Mouse (Mus musculus): ENCODE measurements around the gene Bcl7c.
"Not testable (repeated sequence)": the region's sequence is repeated elsewhere in the genome, so short reads cannot be mapped to it uniquely, and the experiment has no call there.

The Bcl7c gene

DNA sequence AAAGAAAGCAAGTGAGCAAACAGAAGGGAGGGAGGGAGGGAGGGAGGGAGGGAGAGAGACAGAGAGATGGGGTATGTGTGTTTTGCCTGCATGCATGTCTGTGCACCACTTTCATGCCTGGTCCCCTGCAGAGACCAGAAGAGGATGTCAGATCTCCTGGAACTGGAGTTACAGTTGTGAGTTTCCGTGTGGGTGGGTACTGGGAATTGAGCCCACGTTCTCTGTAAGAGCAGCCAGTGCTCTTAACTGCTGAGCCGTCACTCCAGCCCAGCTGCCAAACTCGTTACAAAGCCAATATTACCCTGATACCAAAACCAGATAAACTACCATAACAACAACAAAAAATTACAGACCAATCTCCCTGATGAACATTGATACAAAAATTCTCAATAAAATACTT lies 67.5 kb downstream of the Bcl7c start:
- no peak for DNase-seq

DNA sequence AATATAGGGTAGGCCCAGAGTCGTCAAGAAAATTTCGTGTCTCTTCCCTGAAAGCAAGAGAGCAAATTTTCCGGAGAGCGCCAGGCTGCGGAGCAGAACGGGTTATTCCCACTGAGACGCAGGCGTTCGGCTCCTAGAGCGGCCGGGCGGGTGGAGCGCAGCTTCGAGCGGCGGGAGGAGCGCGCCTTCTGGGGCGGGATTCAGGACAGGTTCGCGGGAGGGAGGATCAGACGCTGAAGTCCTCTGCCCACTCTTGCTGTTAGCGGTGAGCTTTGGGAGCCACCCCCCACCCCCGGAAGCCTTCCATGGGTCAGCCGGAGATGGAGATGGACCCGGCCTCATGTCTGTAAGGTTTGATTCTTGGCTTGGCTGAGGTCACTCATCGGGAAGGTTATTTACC lies 71.8 kb downstream of the Bcl7c start:
- peak; percentile 78 for DNase-seq

DNA sequence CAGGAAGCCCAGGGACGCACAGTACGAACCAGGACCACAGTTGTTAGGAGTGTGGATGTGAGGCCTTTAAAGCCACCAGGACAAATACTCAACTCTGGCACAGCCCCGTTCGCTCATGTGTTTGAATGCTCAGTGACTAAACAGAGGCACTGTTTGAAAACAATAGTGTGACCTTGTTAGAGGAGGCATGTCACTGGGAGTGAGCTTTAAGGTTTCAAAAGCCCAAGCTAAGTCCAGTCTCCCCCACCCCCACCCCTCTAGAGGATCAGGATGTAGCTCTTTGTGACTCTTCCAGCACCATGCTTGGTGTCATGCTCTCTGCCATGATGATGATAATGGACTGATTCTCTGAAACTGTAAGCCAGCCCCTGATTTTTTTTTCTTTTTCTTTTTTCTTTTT lies 77.3 kb downstream of the Bcl7c start:
- no peak for DNase-seq

DNA sequence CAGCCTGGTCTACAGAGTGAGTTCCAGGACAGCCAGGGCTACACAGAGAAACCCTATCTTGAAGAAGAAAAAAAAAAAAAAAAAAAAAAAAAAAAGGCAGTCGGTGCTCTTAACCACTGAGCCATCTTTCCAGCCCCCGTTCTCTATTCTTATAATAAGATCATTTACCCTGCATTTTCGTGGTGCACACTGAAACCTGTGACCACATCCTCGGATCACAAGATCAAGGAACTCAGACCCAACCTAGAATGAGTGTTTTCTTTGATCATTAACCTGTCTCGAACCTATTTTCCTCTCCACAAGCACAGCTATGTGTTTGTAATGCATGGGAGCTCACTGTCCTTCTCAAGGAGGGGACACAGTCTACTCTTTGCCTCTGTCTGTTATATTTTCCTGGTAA lies 80.1 kb downstream of the Bcl7c start:
- no peak for DNase-seq

DNA sequence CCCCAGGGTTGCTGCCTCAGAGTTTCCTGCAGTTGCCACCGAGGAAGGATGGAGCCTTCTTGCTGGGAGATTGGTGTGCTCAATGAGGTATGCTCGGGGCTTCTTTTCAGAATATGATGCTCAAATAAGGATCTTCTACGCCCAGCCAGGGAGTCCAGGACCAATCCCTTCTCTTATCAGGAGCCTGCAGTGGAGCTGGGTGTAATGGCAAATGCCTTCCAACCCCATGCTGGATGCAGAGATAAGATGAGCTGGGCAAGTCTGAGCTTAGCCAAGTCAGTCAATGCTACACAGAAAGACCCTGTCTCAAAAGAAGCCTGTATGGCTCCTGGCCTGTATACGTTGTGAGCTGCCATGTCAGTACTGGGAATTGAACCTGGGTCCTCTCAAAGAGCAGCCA lies 82.3 kb downstream of the Bcl7c start:
- DNase-seq = no peak

DNA sequence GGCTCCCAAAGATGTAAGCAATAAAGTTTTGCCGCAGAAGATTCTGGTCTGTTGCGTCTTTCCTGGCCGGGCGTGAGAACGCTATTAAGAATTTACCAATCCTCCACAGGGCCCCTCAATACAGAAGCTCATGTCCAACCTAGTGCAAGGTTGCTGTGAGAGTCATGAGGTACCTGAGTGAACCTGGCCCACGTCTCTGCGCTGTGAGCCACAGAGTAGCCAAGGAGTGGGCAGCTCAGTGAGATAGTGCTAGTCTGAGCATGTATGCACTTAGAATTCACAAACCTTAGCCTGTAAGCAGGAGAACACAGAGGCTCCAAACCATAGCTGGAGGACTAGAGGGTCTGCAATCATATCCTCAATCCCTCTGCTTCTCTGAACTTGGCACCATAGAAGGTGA lies 82.7 kb downstream of the Bcl7c start:
- no peak for DNase-seq

DNA sequence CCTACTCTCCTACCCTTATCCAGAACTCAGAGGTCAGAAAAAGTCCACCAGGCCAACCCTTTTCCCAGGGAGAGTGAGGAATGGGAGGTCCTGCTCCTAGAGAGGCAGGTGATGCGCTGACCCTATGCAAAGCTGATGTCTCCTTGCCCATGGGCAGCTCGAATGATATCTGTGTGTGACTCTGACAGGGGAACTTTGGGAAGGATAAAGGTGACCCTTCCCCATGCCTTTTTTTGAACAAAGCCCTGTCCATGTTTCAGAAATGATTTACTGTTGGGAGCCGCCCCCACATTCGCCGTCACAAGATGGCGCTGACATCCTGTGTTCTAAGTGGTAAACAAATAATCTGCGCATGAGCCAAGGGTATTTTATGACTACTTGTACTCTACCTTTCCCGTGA lies 90.3 kb downstream of the Bcl7c start:
- not testable (repeated sequence) for DNase-seq

DNA sequence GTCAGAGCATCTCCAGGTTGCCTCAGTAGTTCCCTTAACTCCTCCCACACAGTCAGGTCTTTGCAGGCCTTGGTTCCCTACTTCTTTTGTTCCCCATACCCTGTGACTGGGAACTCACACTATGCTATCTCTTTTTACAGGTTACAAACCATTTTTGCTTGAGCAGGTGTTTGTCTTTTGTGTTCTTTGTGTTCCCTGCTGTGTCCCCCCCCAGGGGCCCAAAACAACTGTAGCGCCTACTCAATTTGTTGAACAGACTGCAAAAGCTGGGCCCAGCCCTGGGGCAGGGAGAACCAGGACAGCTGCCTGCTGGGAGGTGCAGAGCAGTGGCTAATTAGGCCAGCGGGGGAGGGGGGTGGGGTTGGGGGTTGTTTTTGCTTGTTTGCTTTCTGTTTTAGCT lies 90.8 kb downstream of the Bcl7c start:
- no peak for DNase-seq

DNA sequence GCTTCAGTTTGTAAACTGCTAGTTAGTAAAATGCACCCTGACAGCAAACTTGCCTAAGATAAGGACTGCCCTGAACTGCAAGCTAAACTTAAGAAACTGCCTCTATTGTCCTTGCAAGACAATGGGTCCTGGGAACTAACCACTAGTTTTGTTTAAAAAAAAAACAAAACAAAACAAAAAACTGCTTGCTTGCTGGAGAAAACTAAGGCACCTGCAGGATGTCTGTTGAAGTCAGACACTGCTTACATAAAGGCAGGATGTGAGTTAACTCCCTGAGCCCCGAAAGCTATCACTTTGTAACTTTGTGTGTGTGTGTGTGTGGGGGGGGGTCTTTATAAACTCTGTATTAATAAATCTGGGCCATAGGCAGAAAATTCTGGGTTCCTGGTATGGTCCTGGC lies 91.9 kb downstream of the Bcl7c start:
- no peak for DNase-seq

DNA sequence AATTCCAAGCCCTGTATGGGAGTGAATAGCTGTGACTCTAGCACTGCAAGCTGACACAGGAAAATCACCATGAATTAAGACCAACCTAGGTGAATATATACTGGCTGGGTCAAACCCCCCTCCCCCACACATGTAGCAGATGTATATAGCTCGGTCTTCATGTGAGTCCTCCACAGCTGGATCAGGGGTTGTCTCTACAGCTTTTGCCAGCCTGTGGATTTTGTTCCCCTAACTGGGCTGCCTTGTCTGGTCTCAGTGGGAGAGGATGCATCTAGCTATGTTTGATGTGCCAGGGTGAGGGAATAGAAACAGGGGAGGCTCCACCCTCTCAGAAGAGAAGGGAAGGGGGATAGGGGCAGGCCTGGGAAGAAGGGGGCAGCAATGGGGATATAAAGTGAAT lies 92.4 kb downstream of the Bcl7c start:
- DNase-seq = no peak

DNA sequence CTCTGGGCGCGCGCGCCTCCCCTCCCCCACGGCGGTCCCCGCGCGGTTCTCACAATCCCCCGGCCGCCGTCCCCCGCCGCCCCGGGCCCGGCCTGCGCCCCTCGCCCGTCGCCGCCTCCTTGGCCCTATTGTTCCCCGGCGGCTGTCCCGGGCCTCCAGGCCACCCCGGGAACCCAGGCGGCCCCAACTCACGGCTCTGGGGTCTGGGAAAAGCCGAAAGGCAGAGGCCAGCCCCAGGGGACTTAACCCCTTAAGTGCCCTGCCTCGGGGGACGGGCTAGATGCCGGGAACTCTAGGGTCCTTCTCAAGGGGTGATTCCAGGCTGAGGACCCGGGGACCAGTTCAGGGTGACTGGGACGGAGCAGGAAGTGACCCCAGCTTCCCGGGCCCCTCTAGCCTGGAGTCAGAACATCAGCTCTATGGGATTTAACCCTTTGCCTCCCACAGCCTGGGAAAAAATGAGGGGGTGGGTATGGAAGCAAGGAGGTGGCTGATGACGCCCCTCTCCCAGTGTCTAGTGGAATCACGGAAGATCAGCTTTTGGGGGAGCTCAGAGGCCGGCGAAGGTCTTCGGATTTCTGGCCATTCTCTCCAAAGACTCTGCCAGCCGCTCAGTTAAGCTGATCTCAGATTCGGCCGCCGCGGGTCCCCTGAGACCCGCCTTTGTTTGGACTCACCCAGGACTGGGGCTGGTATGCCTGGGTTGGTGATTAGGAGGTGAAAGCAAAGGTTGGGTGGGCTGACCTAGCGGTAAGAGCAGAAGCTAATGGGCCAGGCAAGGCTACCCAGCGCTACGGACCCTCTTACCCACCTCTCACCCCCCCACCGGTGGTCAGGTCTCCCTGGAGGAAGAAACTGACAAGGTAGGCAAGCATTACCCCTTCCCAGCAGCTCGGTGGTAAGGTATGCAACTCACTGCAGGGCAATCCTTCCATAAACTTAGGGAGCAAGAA lies 93.6 kb downstream of the Bcl7c start, which contains the start of gene Zfp629:
Zfp629 (minus strand) TSS at position 907 of the 953 bp plus-strand sequence.
- DNase-seq = peak; percentile 72

DNA sequence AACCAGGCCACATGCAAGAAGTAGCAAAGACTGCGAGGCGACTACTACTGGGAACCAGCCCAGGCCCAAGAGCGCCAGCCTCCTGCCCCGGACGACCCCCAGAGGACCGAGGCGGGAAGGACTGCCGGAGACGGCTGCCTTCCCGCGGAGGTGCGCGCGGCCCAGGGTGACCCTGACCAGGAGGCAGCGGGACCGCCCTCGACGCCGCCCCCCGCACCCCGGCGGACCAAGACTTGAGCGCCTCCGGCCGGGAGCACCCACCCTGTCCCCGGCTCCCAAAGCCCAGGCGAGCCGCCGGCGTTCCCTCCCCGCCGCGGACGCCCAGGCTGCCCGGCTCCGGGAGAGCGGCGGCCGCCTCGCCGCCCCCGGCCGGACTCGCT lies 94.2 kb downstream of the Bcl7c start:
- no peak for DNase-seq

DNA sequence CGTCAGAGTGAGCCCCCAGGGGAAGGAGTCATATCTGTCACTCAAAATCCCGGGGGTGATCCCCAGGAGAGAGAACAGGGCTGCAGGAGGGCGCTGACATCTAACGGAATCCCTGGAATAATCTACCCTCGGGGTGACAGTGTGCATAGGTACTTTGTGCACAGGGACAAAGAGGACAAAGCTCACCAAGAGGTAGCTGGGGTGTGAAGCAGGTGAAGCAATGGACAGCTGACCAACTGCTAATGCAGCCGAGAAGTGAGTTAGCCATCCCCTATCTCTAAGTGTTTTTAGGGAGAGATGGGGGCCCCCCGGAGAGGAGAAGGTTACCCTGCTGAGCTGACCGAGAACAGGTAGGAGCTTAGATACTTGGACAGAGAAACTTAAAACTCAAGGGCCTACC lies 94.6 kb downstream of the Bcl7c start:
- no peak for DNase-seq

DNA sequence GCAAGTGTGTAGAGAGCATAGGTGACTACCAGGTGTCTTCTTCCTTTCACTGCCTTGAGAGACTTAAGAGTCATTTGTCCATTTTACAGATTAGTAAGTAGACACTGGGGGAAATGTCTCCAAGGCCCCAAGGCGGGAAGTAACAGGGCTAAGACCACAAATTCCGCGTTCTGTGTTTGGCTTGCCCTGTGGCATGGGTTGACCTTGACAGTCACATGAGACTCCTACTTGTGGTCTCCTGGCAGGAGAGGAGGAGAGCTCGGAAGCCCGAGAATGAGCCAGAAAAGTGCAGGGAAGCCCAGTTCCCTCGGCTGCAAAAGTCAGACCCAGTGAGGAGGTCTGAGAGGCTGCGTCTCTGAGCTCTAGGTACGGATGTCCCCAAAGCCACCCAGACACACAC lies 95.2 kb downstream of the Bcl7c start:
- no peak for DNase-seq

DNA sequence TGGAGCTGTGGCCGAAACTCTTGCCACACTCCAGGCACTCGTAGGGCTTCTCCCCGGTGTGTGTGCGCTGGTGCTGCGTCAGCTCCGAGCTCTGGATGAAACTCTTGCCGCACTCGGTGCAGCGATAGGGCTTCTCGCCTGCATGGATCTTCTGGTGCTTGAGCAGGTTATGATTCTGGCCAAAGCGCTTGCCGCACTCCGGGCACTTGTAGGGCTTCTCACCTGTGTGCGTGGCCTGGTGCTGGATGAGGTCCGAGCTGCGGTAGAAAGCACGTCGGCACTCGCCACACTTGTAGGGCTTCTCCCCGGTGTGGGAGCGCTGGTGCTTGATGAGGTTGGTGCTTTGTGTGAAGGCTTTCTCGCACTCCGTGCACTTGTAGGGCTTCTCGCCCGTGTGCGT lies 97.2 kb downstream of the Bcl7c start:
- no peak for DNase-seq
